Mouse (Mus musculus) heart, embryonic 10.5 days (tissue): Measurements from ENCODE around the gene Kif3b. TPM values are rescaled to one million over a fixed set of nuclear protein-coding genes. Genes with fewer than 3 reads are reported as not detected.
"Not testable (repeated sequence)": the region's sequence is repeated elsewhere in the genome, so short reads cannot be mapped to it uniquely, and the experiment has no call there.

Experiments
- DNase-seq: peaks from one replicate; pipeline ENCODE4 v3.0.0-alpha.2; 2017; ENCODE audit warnings: low spot score
- H3K27ac ChIP-seq: fragments of 300-500 bp; sonication (generic); 2 replicates; pipeline ENCODE4 v1.5.1; 2016; ENCODE audit warnings: mild to moderate bottlenecking
- H3K27me3 ChIP-seq: fragments of 300-500 bp; sonication (generic); 2 replicates; pipeline ENCODE4 v1.6.1; 2016; ENCODE audit warnings: mild to moderate bottlenecking; ENCODE audit not compliant: poor library complexity, insufficient read depth, severe bottlenecking
- H3K36me3 ChIP-seq: fragments of 300-500 bp; sonication (generic); 2 replicates; pipeline ENCODE4 v1.6.1; 2016; ENCODE audit warnings: mild to moderate bottlenecking, moderate library complexity
- H3K4me1 ChIP-seq: fragments of 300-500 bp; sonication (generic); 2 replicates; pipeline ENCODE4 v1.6.1; 2016; ENCODE audit warnings: mild to moderate bottlenecking
- H3K4me3 ChIP-seq: fragments of 300-500 bp; sonication (generic); 2 replicates; pipeline ENCODE4 v1.5.1; 2016; ENCODE audit warnings: mild to moderate bottlenecking, moderate library complexity
- H3K9me3 ChIP-seq: fragments of 300-500 bp; sonication (generic); 2 replicates; pipeline ENCODE4 v1.6.1; 2016; ENCODE audit warnings: mild to moderate bottlenecking, moderate library complexity
- WGBS: fragments of 180-500 bp; shearing (Covaris S2); methylation state at CpG from one replicate; pipeline ENCODE4 v1.1.7; 2016; 5-methylcytosine and 5-hydroxymethylcytosine counted together
- polyA plus RNA-seq: library from polyadenylated mRNA; unstranded; fragments of >200 nt; fragmentation: Nextera tagmentation; extraction: Ambion mirVana; gene quantifications from 2 replicates; pipeline ENCODE4 v1.2.1, GENCODE M21; 2016

The Kif3b gene
- polyA plus RNA-seq, 1 experiment from 2014 or later, result 4.1 TPM

DNA sequence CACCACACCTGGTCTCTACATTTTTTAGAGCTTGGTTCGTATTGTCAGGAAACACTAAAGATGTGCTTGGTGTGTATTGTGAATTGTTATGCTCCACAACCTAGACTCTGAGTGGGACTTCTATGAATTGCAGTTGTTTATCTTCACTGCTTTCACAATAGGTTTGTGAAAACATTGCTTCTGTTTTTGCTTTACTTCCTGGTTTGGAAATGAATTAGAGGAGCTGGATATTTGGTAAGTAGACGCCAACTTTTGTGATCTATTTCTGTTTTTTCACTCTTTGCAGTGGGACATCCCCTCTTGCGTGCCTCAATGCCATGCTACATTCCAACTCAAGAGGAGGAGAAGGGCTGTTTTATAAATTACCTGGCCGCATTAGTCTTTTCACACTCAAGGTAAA lies 65.6 kb downstream of the Kif3b start:
- H3K4me3 ChIP-seq, result no peak overlapping the region
- no peak overlapping the region for H3K27ac ChIP-seq
- no peak for DNase-seq
- H3K4me1 ChIP-seq, result no peaks in the 10 kb centered on the region
- WGBS, result 89% methylated on average over 4 of the region's 4 CpGs
- H3K27me3 ChIP-seq, result no peaks in the 10 kb centered on the region
- no peaks in the 10 kb centered on the region for H3K9me3 ChIP-seq
- peaks cover 90% of the 10 kb centered on the region for H3K36me3 ChIP-seq

DNA sequence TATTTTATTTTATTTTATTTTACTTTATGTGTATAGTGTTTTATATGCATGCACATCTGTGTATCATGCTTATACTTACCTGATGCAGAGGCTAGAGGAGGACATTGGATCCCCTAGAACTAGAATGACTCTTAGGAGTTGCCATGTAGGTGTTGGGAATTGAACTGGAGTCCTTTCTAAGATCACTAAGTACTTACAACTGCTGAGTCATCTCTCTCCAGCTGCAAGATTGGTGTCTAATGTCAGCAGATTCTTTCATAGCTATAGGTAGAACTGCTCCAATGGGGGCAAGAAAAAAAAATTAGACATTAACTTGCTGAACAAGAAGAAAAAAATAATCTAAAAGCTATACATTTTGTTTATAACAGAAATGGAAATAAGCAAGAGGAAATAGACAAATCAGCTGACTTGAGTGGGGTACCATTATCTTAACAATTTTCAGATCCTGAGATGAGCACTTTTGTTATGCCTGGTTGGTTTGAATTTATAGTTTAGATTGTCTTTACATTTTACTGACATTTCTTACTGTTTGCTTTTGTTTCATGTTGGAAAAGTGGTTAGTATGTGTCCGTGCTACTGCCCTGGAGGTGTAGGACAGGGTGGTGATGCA lies 70.0 kb downstream of the Kif3b start:
- Histone ChIP-seq H3K27me3 (no peaks in the 10 kb centered on the region), H3K36me3 (peaks cover 90% of the 10 kb centered on the region), H3K4me1 (no peaks in the 10 kb centered on the region), H3K27ac (no peak overlapping the region), H3K9me3 (no peaks in the 10 kb centered on the region), H3K4me3 (no peak overlapping the region)
- 94% methylated on average over 1 of the region's 1 CpGs for WGBS
- DNase-seq, result no peak

DNA sequence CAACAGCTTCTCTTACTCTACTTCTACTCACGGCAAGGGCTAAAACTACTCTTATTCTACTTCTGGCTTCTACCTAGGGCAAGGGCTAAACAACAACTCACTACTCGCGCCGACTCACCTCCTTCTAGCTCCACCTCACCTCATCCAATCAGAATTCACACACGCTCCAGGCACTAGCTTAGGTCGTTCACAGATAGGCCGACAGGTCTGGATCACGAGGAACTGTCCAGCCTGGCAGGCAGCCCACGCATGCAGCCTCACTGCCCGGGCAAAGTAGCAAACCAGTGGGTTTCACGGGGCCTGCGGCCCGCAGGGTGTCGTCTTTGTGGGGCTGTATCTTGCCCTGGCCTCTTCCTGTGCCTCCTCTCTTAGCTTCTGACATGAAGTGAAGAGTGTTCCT lies 73.3 kb downstream of the Kif3b start:
- not testable (repeated sequence) for DNase-seq, H3K27ac ChIP-seq
- peaks cover 90% of the 10 kb centered on the region for H3K36me3 ChIP-seq

DNA sequence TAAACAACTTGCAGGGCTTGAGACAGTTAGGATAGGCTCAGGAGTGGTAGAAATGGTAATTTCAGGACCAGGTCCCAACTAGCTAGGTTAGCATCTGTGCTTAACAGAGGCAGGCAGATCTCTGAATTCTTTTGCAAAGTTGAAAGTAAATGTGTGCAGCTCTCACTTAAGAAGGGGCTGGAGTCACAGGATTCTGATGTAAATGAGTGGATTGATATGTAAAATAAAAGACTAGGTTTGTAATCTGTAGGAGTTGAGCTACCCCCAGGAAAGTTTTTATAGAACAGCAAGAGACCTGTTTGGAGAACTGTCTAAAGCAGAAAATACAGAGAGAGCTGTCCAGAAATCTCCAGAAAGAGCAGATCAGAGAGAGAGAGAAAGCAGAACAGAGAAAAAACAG lies 79.7 kb downstream of the Kif3b start:
- Histone ChIP-seq H3K27me3 (no peaks in the 10 kb centered on the region), H3K36me3 (peaks cover 45% of the 10 kb centered on the region), H3K4me1 (no peaks in the 10 kb centered on the region), H3K27ac (no peak overlapping the region), H3K4me3 (no peak overlapping the region), H3K9me3 (no peaks in the 10 kb centered on the region)
- no peak for DNase-seq

More for the DNA sequence above, 73.3 kb downstream of the Kif3b start:
- not testable (repeated sequence) for H3K4me3 ChIP-seq, H3K4me1 ChIP-seq, H3K9me3 ChIP-seq, H3K27me3 ChIP-seq
- 85% methylated on average over 14 of the region's 14 CpGs for WGBS

DNA sequence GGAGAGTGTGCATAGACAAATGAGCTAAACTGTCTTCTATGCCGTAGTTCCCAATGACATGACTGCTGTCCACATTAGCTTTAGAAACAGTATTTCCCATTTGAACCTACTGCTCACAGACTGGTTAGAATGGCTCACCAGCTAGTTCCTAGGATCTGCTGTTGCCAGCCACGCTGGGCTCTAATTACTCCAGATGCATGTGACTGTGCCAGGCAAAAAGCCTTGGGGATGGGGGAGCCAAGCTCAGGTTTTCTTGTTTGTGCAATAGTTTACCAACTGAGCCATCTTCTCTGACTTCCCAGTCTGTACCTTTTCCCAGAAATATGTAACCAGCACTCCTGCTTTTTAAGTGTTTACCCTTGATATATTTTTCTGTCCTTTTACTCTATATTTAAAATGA lies 84.2 kb downstream of the Kif3b start:
- Histone ChIP-seq H3K4me1 (peaks cover 3% of the 10 kb centered on the region; the same call in 1 of the 2 replicates), H3K9me3 (no peaks in the 10 kb centered on the region), H3K36me3 (peaks cover 33% of the 10 kb centered on the region), H3K27ac (no peak overlapping the region), H3K27me3 (no peaks in the 10 kb centered on the region), H3K4me3 (no peak overlapping the region)
- no peak for DNase-seq
- 86% methylated on average over 2 of the region's 2 CpGs for WGBS

DNA sequence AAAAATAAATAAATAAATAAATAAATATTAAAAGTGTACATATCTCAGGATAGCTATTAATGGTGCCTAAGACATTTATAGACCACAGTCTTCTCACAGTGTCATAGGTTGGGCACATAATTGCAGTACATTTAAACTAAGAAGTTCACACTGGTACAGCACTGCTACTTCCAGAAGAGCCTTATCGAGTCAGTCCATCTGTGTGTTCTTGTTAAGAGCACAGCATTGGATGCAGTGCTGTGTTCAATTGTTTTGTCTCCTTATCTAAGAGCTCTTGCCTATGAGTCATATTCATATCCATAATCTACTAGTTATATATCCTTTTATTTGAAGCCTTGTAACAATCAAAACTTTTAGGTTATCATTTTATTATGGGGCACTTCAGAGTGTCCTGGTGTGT lies 89.3 kb downstream of the Kif3b start:
- Histone ChIP-seq H3K27ac (no peak overlapping the region), H3K4me3 (no peak overlapping the region), H3K9me3 (no peaks in the 10 kb centered on the region), H3K36me3 (peaks cover 66% of the 10 kb centered on the region), H3K27me3 (no peaks in the 10 kb centered on the region), H3K4me1 (peaks cover 3% of the 10 kb centered on the region; the same call in 1 of the 2 replicates)
- WGBS, result 94% methylated on average over 1 of the region's 1 CpGs
- no peak for DNase-seq

Other genes with a start within 250 kb of the Kif3b start
- 4.4 and 5.1 TPM in 2 replicates for gene Ccm2l, start 225.5 kb upstream of the Kif3b start, polyA plus RNA-seq
- gene Hck, start 182.9 kb upstream of the Kif3b start, polyA plus RNA-seq, result 0.48 and 1.3 TPM in 2 replicates
- gene Tm9sf4, start 130.1 kb upstream of the Kif3b start, polyA plus RNA-seq, result 74.4 and 80.4 TPM in 2 replicates
- 7.7 and 8.8 TPM in 2 replicates for gene Tspyl3, start 66.0 kb upstream of the Kif3b start, polyA plus RNA-seq
- 22.4 and 22.8 TPM in 2 replicates for gene Plagl2, start 50.0 kb upstream of the Kif3b start, polyA plus RNA-seq
- 4.4 and 6.1 TPM in 2 replicates for gene Pofut1, start 49.9 kb upstream of the Kif3b start, polyA plus RNA-seq
- 9.2 and 9.6 TPM in 2 replicates for gene Asxl1, start 54.4 kb downstream of the Kif3b start, polyA plus RNA-seq
- gene 4930404H24Rik, start 201.4 kb downstream of the Kif3b start, polyA plus RNA-seq, result not detected in 2 replicates
- 20.8 and 21.4 TPM in 2 replicates for gene Nol4l, start 238.6 kb downstream of the Kif3b start, polyA plus RNA-seq